Mouse (Mus musculus) c-Kit-positive CD71-negative TER-119-negative erythroid progenitor cells, embryonic 14.5 days (primary cell): ENCODE data around the gene Vsig2.

Source experiments
- DNase-seq: peaks from one replicate; pipeline ENCODE4 v3.0.0-alpha.2; 2013; ENCODE audit warnings: low read depth

Gene Vsig2

GRCm38 (mm10) chr9:37539170-37540025 lies at the start of gene Vsig2:
Gene Vsig2 (plus strand): TSS chr9:37539255.
- DNase-seq: no peak

- peak; percentile 52 for DNase-seq
Observed at GRCm38 (mm10) chr9:37489446-37490120, 49.5 kb upstream of the Vsig2 start.

GRCm38 (mm10) chr9:37495761-37496160 lies 43.3 kb upstream of the Vsig2 start:
- no peak for DNase-seq

- DNase-seq: no peak
Observed at GRCm38 (mm10) chr9:37496325-37496724, 42.7 kb upstream of the Vsig2 start.

- DNase-seq: no peak
Observed at GRCm38 (mm10) chr9:37500201-37500600, 38.9 kb upstream of the Vsig2 start.

- DNase-seq: no peak
Observed at GRCm38 (mm10) chr9:37501170-37501569, 37.9 kb upstream of the Vsig2 start.

GRCm38 (mm10) chr9:37504348-37504747 lies 34.7 kb upstream of the Vsig2 start:
- DNase-seq: no peak

GRCm38 (mm10) chr9:37506023-37506422 lies 33.0 kb upstream of the Vsig2 start:
- no peak for DNase-seq

- DNase-seq: no peak
Observed at GRCm38 (mm10) chr9:37512097-37512496, 27.0 kb upstream of the Vsig2 start.

GRCm38 (mm10) chr9:37514456-37514855 lies 24.6 kb upstream of the Vsig2 start:
- no peak for DNase-seq

- DNase-seq: no peak
Observed at GRCm38 (mm10) chr9:37517467-37517866, 21.6 kb upstream of the Vsig2 start.

GRCm38 (mm10) chr9:37518991-37519390 lies 20.1 kb upstream of the Vsig2 start:
- no peak for DNase-seq

- DNase-seq: no peak
Observed at GRCm38 (mm10) chr9:37519995-37520394, 19.1 kb upstream of the Vsig2 start.

GRCm38 (mm10) chr9:37525461-37525860 lies 13.6 kb upstream of the Vsig2 start:
- DNase-seq: no peak

- no peak for DNase-seq
Observed at GRCm38 (mm10) chr9:37526443-37527395, 12.3 kb upstream of the Vsig2 start.

GRCm38 (mm10) chr9:37527396-37528224 lies 11.4 kb upstream of the Vsig2 start, which contains the start of gene Esam:
Gene Esam (plus strand): TSS chr9:37528078.
- no peak for DNase-seq

GRCm38 (mm10) chr9:37528225-37528970 lies 10.7 kb upstream of the Vsig2 start:
- no peak for DNase-seq

GRCm38 (mm10) chr9:37530031-37530887 lies 8.8 kb upstream of the Vsig2 start:
- DNase-seq: no peak

GRCm38 (mm10) chr9:37530888-37531705 lies 8.0 kb upstream of the Vsig2 start:
- DNase-seq: no peak
